Mouse (Mus musculus): Measurements from ENCODE around the gene Slc2a9. TPM values are rescaled to one million over a fixed set of nuclear protein-coding genes. Genes with fewer than 3 reads are reported as not detected.

The Slc2a9 gene
- total RNA-seq (2021) = 1 to 10 TPM in 1 of 2 experiments, under 1 TPM in 1; 0.93 to 1.3 TPM
- long read RNA-seq, experiment 1 = 0 reads
- long read RNA-seq, experiment 2, partial matches to known transcripts = 0 of 1 reads
- long read RNA-seq, experiment 2, other reads (novel, unspliced or antisense) = 0 of 1 reads

DNA sequence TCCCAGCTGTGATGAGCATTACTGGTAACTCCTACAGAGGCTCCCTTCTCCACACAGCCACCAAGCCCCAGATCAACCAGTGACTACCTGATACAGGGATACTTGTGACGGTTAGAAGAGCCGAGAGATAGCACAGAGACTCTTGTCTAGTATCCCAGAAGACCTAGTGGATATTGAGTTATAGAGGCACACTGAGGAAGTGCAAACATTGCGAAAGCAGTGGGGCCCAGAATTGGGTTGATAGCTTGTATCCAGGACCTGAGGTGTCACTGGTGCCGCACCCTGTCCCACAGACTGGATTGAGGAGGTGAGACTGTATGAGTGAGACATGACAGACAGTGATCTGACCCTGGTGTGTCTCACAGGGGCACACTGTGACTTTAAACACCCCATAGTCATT is at the start of gene Slc2a9:
Slc2a9 (minus strand) TSS at position 152 of the 400 bp plus-strand sequence.
- no peak for DNase-seq (ENCODE audit: low spot score in 2 of 2)
- intact Hi-C loops (cut with DNase I) = no loop called here

DNA sequence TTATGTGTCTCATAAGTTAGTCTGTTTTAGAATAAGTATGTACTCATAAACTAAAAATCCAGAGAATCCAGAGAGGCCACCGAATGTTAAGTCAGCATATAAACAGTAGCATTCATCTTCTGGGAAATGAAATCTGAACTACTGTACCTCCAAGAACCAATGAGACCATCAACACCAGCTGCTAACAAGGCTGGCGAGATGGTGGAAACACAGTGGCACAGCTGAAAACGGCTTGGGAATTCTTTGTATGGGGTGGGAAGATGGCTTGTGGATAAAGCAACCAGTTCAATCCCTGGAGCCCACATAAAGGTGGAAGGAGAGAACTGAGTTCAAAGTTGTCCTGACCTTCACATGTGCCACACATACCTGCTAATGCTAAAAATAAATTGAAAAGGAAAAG is 49.7 kb upstream of the Slc2a9 start:
- intact Hi-C loops (cut with DNase I) = no loop called here
- no peak for DNase-seq (ENCODE audit: low spot score in 2 of 2)

DNA sequence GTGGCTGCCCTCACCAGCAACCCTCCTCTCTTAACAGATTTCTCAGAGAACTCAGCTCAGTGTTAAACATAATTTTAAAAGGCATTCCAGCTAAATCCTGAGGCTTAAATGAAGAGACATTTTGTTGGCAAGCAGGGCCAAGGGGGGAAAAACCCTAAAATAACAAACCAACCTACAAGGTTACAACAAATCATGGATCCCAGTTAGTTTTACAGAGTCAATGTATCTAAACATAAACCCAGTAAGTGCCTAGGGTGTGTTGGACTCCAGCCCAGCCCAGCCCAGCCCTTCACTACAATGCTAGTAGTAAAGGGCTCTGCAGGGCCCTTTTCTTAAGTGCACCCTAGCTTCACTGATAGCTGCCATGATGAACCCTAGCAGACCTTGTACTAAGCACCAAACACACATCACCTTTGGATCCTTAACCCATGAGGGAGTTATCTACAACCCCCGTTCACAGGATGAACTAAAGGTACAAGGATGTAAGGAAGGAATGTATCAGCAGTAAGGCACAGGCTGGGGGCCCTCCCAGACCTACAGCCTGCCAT is 47.4 kb upstream of the Slc2a9 start:
- intact Hi-C loops (cut with DNase I) = no loop called here
- DNase-seq (ENCODE audit: low spot score in 2 of 2) = no peak

DNA sequence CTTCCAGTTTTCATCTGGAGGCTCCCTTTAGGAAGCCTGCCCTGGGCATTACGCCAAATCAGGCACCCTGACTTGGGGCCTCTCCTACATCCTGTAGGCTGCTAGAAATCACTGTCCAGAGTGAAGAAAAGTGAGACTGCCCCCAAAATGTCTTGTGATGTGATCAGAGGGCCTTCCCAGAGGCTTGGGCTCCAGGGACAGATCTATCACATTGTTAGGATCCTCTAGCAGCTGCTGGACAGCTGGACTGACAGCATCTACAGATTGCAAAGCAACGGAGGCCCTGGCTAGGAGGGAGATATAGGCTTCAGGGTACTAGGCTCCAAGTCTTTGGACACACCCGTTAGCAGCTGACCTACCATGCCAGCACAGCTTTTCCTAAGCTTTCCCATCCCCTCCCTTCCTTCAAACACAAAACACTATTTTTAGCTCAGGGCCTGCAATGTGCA is 46.5 kb upstream of the Slc2a9 start:
- no peak for DNase-seq (ENCODE audit: low spot score in 2 of 2)
- intact Hi-C loops (cut with DNase I) = no loop called here

DNA sequence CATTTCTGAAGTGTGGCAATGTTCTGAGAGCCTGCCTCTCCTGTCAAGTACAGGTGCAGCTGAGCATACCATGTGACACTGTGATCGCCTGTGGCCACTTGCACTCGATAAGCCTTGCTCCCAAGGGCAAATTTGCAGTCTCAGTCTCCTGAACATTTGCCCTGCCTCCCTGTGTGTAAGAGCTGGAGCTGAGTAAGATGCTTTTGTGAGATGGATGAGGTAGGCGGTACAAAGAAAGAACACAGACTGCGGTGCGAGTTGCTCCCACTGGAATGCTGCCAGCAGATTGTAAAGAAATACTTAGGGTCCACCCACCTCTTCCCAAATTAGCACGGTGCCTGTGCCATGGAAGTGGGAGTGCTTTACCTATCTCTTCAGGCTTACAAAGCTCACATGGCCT is 44.4 kb upstream of the Slc2a9 start:
- intact Hi-C loops (cut with DNase I) = no loop called here
- DNase-seq (ENCODE audit: low spot score in 2 of 2) = peak; percentile 87 to 94

DNA sequence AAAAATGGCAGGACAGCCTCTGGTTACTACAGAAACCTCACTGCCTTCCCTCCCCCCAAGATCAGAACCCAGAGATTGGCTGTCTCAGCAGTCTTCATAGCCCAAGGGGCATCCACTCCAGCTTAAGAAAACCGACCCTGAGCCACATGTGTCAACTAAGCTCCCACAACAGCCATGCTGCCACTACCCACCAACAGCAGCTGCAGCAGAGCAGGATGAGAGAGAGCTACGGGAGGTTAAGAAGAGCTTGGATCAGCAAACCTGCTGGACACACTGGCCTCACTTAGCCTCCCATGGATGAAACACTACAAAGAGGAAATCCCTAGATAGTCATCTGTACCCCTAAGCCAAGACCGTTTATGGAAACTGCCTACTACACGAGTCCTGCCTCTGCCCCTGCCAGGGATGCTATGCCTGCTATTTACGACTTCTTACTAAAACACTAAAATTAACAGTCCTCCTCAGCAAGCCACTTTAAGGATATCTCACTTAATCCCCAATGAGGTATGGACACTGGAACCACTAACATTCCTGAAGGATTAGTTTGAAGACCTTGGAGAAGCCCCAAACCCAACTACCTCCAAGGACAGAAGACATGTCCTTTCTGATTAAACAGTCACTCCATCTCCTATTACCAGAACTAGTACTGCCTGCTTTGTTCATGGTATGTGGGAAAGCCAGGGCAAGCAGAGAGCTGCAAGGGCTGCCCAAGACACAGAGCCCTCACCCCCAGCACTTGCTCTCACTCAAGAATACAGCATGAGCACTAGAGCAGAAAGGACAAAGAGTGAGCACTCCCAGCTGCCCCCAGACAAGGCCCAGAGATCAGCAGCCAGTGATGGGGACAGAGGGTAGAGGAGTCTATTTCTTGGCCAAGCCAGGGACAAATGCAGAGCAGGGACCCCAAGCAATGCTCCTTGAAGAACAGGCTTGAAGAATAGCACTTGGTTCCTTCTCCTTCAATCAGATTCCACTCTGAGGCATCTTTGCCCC is 41.8 kb upstream of the Slc2a9 start:
- intact Hi-C loops (cut with DNase I) = no loop called here
- no peak for DNase-seq (ENCODE audit: low spot score in 2 of 2)

DNA sequence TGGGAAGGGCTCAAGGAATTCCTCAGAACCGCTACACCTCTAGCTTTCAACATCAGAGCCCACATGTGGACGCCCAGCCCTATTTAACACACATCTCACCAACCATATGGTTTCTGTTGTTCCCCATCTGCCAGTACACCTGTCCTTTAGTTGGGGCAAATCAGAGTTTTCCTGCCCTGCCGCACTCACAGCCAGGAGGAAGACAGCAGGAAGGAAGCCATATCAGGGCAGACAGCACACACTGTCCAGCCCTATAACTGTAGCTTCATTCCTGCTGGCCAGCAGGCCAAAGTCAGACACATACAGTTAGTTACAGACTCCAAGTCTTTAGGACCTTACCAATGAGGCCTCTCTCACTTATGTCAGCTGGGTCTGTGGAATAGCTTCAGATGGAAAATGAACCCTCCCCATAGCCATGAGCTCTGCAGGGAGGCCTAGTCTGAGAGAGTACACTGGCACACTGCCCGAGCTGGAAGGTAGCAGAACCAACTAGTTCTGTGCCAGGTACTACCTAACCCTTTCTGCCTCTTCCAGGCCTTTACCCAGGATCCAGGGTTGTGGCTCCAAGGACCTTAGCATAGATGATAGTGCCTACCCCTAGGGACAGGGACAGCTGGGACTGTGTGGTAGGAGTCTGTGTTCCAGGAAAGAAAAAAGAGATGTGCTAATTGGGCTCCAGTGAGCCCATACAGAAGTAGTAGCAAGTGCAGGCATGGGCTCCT is 40.7 kb upstream of the Slc2a9 start:
- intact Hi-C loops (cut with DNase I) = no loop called here
- no peak for DNase-seq (ENCODE audit: low spot score in 2 of 2)

DNA sequence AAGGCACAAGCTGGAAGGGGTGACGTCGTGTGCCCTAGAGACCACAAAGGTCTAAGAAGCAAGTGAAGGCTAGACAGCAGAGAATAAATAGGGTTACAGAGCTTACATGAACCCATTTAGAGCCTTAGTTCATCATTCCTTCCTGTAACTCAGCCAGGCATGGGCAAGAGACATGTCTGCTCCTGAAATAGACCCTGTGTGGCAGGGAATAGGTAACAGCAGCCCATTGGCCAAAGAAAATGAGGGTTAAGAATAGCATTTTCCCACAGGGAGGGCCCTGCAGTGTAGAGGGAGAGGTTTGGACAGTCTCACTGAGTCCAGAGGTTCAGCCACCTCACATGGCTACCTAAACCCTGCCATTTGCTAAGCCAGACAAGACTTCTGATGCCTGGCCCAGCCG is 38.8 kb upstream of the Slc2a9 start:
- intact Hi-C loops (cut with DNase I) = no loop called here
- DNase-seq (ENCODE audit: low spot score in 2 of 2) = no peak

DNA sequence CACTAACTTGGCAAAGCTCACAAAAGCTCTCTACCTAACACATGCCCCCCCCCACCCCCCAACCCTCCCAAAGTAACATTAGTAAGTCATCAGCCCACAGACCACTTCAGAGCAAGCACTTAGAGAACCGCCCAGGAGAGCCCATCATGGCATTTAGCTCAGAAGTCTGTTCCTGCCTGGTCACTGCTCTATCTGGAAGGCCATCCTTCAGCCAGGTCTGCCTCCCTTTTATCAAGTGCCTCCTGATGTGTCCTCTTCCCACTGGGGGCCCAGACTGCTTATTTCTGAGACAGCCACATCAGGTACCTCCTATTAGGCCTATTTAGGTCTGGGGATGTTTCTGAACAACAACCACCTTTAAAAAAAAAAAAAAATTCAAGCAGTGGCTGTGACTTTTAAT is 38.0 kb upstream of the Slc2a9 start:
- intact Hi-C loops (cut with DNase I) = no loop called here
- DNase-seq (ENCODE audit: low spot score in 2 of 2) = no peak

DNA sequence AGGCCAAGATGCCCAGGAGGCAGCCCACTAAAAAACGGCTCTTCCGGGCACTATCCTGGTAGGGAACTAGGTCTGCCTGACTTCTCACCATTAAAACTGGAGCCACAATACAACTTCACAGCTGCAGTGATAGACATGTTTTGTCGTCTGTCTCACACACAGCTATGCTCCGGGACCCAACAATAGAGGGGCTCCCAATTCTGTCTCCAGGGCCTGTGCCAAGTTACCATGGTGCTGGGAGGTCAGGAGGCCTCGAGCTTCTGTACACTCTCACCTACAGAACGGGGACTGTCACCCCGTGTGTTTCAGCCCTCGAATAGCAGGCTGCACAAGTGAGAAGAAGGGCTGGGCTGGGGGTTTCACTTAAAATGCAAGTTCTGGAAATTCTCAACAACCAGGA is 35.6 kb upstream of the Slc2a9 start:
- DNase-seq (ENCODE audit: low spot score in 2 of 2) = no peak
- intact Hi-C loops (cut with DNase I) = no loop called here

DNA sequence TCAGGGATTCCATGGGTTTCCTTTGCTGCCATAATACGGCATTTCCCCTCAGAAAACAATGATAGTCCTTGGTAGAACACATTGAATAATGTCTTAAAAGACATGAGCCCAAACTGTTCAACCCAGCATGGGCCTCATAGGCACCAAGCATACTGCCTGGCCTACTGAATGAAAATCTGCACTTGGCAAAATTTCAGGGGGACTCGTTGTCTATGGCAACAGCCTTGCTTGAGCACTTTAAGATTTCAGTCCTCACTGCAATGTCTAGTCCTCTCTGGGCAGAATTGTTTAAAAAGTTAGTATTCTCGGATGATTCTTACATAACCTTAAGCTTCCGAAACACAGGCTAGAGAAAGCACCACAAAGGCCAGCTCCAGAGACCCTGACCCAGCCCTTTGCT is 34.9 kb upstream of the Slc2a9 start:
- DNase-seq (ENCODE audit: low spot score in 2 of 2) = peak in 1 of 2 experiments; percentile 52
- intact Hi-C loops (cut with DNase I) = no loop called here

DNA sequence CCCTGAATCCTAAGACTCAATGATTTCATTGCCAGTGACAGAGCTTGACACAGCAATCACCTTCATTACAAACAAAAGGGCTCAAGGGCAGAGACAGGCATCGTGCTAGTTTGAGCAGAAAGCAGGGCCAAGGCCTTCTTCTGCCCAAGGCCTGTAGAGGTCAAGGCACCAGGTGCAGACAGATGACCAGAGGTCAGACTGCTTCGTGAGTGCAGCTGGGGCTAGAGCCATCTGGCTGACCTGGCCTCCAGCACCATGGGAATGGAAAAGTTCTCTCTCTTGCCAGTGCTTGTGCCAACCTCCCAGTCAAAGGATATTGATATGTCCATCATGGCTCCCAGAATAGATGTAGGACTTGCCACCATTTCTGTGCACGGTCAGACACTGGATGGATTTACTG is 33.9 kb upstream of the Slc2a9 start:
- DNase-seq (ENCODE audit: low spot score in 2 of 2) = no peak
- intact Hi-C loops (cut with DNase I) = no loop called here

DNA sequence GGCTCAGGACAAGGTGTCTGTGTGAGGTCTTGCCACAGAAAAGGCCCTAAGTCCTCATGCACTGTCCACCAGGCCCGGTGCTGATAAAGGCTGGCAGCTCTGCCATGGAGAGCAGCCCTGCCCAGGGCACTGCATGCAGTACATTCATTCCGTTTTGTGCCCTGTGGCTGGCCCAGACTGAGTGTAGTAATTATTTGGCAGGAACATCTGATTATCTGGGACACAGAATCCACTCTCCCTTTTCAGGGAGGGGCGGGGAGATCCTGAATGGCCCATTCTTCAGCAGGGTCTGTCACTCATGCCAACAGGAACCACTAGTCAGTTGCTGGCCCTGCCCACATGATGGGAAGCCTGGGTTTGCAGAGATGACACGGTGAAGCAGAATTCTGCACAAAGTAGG is 29.1 kb upstream of the Slc2a9 start:
- intact Hi-C loops (cut with DNase I) = no loop called here
- DNase-seq (ENCODE audit: low spot score in 2 of 2) = peak; percentile 49 to 87

DNA sequence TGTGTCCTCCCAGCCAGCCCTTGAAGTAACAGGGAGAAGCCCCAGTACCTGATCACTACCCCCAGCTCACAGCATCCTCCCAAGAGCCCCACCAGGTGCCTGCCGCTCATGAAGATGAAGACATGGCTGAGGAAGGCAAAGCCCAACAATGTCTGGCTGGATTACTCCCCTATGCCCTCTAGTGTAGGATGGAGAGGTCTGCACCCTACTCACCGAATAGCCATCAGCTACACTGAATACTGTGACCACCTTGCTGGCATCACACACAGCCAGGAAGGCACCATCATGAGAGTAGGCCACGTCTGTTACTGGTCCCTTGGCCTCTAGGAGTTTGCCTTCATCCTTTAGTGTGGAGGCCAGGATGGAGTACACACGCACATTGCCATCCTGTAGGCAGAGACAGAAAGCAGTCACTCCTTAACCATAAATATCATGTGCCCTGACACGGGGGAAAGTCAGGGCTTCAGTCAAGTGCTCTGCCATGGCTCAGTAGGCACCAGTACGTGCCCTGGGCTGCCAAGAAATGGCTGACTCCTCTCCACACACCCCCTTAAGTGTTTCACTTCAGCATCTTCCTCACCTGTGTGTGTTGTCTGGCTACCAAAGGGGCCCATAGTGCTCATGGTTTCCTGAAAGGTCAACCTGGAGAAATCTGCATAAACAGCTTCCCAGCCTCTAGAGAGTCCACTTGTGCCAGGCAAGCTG is 26.9 kb upstream of the Slc2a9 start:
- intact Hi-C loops (cut with DNase I) = no loop called here
- DNase-seq (ENCODE audit: low spot score in 2 of 2) = peak; percentile 19 to 26

DNA sequence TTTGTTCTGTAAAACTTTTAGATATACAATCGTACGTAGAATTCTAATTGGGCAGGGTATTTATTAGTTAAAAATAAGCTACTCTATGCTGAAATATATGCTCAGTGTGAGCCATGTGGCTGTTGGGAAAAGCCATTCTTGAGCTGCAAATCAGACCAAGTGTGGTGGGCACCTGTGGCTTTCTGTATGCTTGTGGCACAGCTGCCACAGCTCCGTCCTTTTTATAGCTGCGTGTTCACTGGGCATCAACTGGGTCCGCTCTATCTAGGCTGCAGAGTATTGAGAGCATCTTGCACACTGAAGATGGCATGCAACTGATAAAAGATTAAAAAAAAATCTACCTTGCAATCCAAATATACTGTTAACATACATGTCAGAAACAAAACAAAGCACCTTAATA is 20.0 kb upstream of the Slc2a9 start:
- intact Hi-C loops (cut with DNase I) = no loop called here
- DNase-seq (ENCODE audit: low spot score in 2 of 2) = no peak

DNA sequence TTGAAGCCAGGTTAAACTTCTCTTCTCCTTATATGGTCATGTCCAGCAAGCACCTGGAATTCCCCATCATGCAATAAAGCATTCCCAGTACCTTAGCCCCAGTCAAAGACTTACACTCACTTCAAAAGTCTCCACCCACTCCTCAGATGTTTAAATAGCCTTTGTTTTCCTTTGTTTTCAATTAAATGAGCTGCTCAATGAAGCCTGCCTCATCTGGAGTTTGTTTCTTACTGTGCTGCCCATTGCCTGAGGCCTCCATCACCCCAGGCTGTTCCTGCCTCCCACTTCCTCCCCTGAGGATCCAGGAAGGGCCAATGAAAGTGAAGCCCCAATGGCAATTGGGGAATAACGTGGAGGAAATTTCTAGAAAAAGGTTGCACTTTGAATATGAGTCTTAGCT is 17.9 kb upstream of the Slc2a9 start:
- intact Hi-C loops (cut with DNase I) = no loop called here
- no peak for DNase-seq (ENCODE audit: low spot score in 2 of 2)

DNA sequence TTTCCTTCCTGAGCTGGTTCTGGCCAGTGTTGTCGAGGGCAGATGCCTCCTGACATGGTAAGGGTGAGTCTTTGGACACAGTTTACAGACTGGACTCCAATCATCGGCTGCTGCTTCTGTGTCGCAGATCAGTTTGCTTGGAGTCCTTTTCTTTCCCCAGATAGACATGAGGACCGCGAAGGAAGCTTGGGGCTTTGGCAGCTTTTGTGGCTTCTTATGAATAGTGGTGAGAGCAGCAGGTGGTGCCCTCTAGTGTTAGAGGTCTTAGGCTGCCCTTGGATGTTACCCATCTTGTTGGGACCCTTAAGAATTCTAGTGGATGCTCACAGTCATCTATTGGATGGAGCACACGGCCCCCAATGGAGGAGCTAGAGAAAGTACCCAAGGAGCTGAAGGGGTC is 13.3 kb upstream of the Slc2a9 start:
- intact Hi-C loops (cut with DNase I) = loop anchor here (5.0 kb wide), 1 partner anchor 209 kb away; no protein-coding TSS in a partner anchor
- peak; percentile 61 to 69 for DNase-seq (ENCODE audit: low spot score in 2 of 2)

DNA sequence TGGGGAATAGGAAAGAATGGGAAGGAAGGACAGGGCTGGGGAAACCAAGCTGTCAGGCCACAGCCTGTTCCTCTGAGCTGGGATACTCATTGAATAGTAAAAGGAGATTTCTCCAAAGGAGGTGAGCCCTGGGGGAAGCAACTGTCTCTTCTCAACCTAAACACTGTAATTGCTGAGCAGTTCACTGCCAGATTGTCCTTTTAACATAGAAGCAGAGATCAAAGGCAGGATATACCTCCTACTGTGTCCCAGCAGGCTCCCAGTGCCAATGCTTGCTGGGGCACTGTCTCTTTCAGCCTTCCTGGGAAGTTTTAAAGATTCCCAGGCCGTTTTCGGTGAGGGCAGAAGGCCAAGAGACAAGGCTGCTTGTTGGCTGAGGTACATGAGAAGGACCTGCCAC is 10.0 kb upstream of the Slc2a9 start:
- intact Hi-C loops (cut with DNase I) = no loop called here
- no peak for DNase-seq (ENCODE audit: low spot score in 2 of 2)

DNA sequence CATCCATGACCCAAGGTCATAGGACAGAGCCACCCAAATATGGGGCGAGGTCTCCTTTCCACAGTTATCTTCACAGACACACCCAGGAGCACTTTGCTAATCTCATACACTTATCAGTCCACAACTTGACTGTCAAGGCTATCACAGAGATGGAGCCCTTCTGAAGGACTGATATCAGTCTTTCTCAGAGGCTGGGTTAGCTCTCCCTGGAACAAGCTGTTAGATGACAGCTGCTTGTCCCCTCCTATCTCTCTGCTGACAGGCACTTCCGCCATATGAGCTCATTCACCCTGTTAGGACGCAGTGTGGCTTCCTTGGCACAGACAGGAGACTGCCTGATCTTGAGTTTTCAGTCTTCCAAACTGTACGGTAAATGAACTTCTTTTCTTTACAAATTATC is 6.6 kb upstream of the Slc2a9 start:
- no peak for DNase-seq (ENCODE audit: low spot score in 2 of 2)
- intact Hi-C loops (cut with DNase I) = no loop called here

DNA sequence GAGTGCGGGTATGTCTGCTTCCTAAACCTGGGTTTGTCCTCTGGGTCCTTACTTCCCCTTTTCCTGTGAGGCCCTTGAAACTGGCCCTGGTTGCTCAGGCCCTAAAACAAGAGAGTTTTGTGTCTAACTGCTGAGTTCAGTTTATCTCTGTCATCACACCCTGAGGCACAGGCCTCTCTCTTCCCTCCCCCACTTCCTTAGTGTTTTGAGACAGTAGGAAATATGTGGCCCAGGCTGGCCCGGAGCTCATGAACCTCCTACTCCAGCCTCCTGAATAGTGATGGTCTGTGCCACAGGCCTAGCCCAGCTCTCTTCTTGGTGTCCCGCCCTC is 2.5 kb upstream of the Slc2a9 start:
- intact Hi-C loops (cut with DNase I) = no loop called here
- DNase-seq (ENCODE audit: low spot score in 2 of 2) = no peak
